Mouse (Mus musculus) ES-E14 (cell line): Measurements from ENCODE around the gene 1110065P20Rik.

ENCODE experiments used
- CHD2 ChIP-seq: IDR thresholded peaks from 2 replicates; pipeline ENCODE4 v1.6.1; 2014; ENCODE audit warnings: mild to moderate bottlenecking, low read depth, low read length, inconsistent platforms
- MAFK ChIP-seq: IDR thresholded peaks from 2 replicates; pipeline ENCODE4 v1.6.1; 2014; ENCODE audit warnings: mild to moderate bottlenecking, low read depth, low read length, inconsistent platforms; ENCODE audit not compliant: insufficient read depth
- ZC3H11A ChIP-seq: IDR thresholded peaks from 2 replicates; pipeline ENCODE4 v1.6.1; 2012; ENCODE audit warnings: low read depth, mild to moderate bottlenecking, inconsistent platforms, low read length, borderline replicate concordance
- ZNF384 ChIP-seq: IDR thresholded peaks from 2 replicates; pipeline ENCODE4 v1.6.1; 2012; ENCODE audit warnings: low read depth, low read length, inconsistent platforms

- no peak for TF ChIP-seq ZNF384
- TF ChIP-seq CHD2: no peak
- no peak for TF ChIP-seq ZC3H11A
- TF ChIP-seq MAFK: no peak
These were observed 42.5 kb downstream of the 1110065P20Rik start for GRCm38 (mm10) chr4:124808511-124808910.
